Mouse (Mus musculus): ENCODE data around the gene Foxe1. TPM values are rescaled to one million over a fixed set of nuclear protein-coding genes. Genes with fewer than 3 reads are reported as not detected.

Foxe1 gene
- polyA plus RNA-seq, 1 experiment from 2014 or later = not detected

Other genes with a start within 250 kb of the Foxe1 start
- gene Ncbp1, start 205.0 kb upstream of the Foxe1 start, polyA plus RNA-seq (2014; fragmentation: Nextera tagmentation; extraction: Ambion mirVana) = 97.9 and 110 TPM in 2 replicates
- 30.8 TPM in 2 replicates for gene Tstd2, start 204.9 kb upstream of the Foxe1 start, polyA plus RNA-seq (2014; fragmentation: Nextera tagmentation; extraction: Ambion mirVana)
- 15.3 and 18.9 TPM in 2 replicates for gene Xpa, start 147.3 kb upstream of the Foxe1 start, polyA plus RNA-seq (2014; fragmentation: Nextera tagmentation; extraction: Ambion mirVana)
- 14.1 and 14.7 TPM in 2 replicates for gene Trmo, start 45.8 kb downstream of the Foxe1 start, polyA plus RNA-seq (2014; fragmentation: Nextera tagmentation; extraction: Ambion mirVana)
- gene Hemgn, start 69.9 kb downstream of the Foxe1 start, polyA plus RNA-seq (2014; fragmentation: Nextera tagmentation; extraction: Ambion mirVana) = 206 and 233 TPM in 2 replicates
- 586 and 618 TPM in 2 replicates for gene Anp32b, start 107.3 kb downstream of the Foxe1 start, polyA plus RNA-seq (2014; fragmentation: Nextera tagmentation; extraction: Ambion mirVana)
- gene Nans, start 145.6 kb downstream of the Foxe1 start, polyA plus RNA-seq (2014; fragmentation: Nextera tagmentation; extraction: Ambion mirVana) = 108 and 109 TPM in 2 replicates
- gene Trim14, start 192.5 kb downstream of the Foxe1 start, polyA plus RNA-seq (2014; fragmentation: Nextera tagmentation; extraction: Ambion mirVana) = 13.9 and 15.6 TPM in 2 replicates